Mouse (Mus musculus): ENCODE data around the gene Tmem266. TPM values are rescaled to one million over a fixed set of nuclear protein-coding genes. Genes with fewer than 3 reads are reported as not detected.

Gene Tmem266
- polyA plus RNA-seq, 1 experiment from 2014 or later, result 0.20 TPM

DNA sequence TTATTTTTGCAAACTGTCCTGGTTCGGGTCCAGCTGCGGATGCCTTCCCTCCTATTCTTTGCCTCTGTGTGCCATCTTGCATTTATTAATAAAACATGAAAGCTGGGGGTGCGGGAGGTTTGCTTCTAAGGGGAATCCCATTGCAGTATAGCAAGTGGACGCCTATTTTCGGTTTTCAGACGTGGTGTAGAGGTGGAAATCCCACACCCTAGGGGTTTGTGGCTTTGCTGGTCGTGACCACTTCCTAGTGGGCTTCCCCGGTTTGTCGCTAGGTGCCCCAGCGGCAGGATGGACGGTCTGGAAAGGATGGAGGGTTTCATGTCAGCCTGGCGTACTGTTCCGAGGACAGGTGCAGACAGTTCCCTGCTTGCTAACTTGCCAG, 512 bp downstream of the Tmem266 start:
- H3K9ac ChIP-seq (ENCODE audit: low read length), result peak overlapping the region; percentile 79
- no peak overlapping the region for H3K27ac ChIP-seq (ENCODE audit: low read length)
- peaks cover 31% of the 10 kb centered on the region for H3K27me3 ChIP-seq (ENCODE audit: control insufficient read depth, insufficient read depth, low read depth, low read length)
- H3K4me2 ChIP-seq (ENCODE audit: low read depth, low read length), result peak overlapping the region; percentile 96
- H3K9me3 ChIP-seq (ENCODE audit: control insufficient read depth, low read length), result no peaks in the 10 kb centered on the region
- peak overlapping the region; percentile 77 for H3K4me3 ChIP-seq (ENCODE audit: low read length)
- 3% methylated on average over 13 of the region's 13 CpGs for WGBS
- no peak for ATAC-seq (ENCODE audit: low read depth)
- no peaks in the 10 kb centered on the region for H3K36me3 ChIP-seq (ENCODE audit: control insufficient read depth, insufficient read depth, low read length)
- peaks cover 5% of the 10 kb centered on the region for H3K4me1 ChIP-seq (replicated peaks; ENCODE audit: control insufficient read depth, insufficient read depth, low read length)

- Histone ChIP-seq H3K4me3 (ENCODE audit: low read length) (no peak overlapping the region), H3K36me3 (ENCODE audit: control insufficient read depth, insufficient read depth, low read length) (no peaks in the 10 kb centered on the region), H3K27ac (ENCODE audit: low read length) (no peak overlapping the region), H3K27me3 (ENCODE audit: control insufficient read depth, insufficient read depth, low read depth, low read length) (peaks cover 31% of the 10 kb centered on the region), H3K4me2 (ENCODE audit: low read depth, low read length) (no peak overlapping the region), H3K9ac (ENCODE audit: low read length) (no peak overlapping the region), H3K9me3 (ENCODE audit: control insufficient read depth, low read length) (no peaks in the 10 kb centered on the region), H3K4me1 (replicated peaks; ENCODE audit: control insufficient read depth, insufficient read depth, low read length) (peaks cover 8% of the 10 kb centered on the region)
- no peak for ATAC-seq (ENCODE audit: low read depth)
- WGBS, result 31% methylated on average over 14 of the region's 14 CpGs
Measured at GRCm38 (mm10) chr9:55328151-55328918, 1.6 kb downstream of the Tmem266 start.

DNA sequence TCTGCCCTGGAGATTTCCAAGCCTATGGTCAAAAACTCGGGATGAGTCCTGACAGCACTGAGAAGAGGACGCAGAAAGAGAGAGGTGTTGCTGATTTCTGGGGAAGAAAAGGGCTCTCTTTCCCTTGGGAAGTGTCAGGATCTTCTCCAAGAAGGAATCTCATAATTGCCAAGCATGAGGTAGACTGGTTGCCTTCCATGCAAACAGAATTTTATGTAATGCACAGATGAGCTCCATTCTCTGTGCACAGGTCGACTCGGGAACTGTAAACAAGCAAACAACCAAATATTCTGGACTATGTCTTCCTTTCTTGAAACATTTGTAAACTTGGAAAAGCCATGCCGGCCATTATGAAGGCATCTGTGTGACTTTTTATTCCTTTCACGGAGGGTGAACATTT, 2.7 kb downstream of the Tmem266 start:
- H3K4me1 ChIP-seq (replicated peaks; ENCODE audit: control insufficient read depth, insufficient read depth, low read length), result peaks cover 8% of the 10 kb centered on the region
- H3K9me3 ChIP-seq (ENCODE audit: control insufficient read depth, low read length), result no peaks in the 10 kb centered on the region
- WGBS, result 72% methylated on average over 6 of the region's 6 CpGs
- no peak overlapping the region for H3K4me2 ChIP-seq (ENCODE audit: low read depth, low read length)
- H3K36me3 ChIP-seq (ENCODE audit: control insufficient read depth, insufficient read depth, low read length), result no peaks in the 10 kb centered on the region
- H3K27me3 ChIP-seq (ENCODE audit: control insufficient read depth, insufficient read depth, low read depth, low read length), result peaks cover 27% of the 10 kb centered on the region
- H3K27ac ChIP-seq (ENCODE audit: low read length), result no peak overlapping the region
- no peak for ATAC-seq (ENCODE audit: low read depth)
- H3K4me3 ChIP-seq (ENCODE audit: low read length), result no peak overlapping the region
- H3K9ac ChIP-seq (ENCODE audit: low read length), result no peak overlapping the region

- Histone ChIP-seq H3K4me3 (ENCODE audit: low read length) (no peak overlapping the region), H3K9me3 (ENCODE audit: control insufficient read depth, low read length) (no peaks in the 10 kb centered on the region), H3K4me2 (ENCODE audit: low read depth, low read length) (no peak overlapping the region), H3K27me3 (ENCODE audit: control insufficient read depth, insufficient read depth, low read depth, low read length) (peaks cover 15% of the 10 kb centered on the region), H3K4me1 (replicated peaks; ENCODE audit: control insufficient read depth, insufficient read depth, low read length) (peaks cover 3% of the 10 kb centered on the region; the same call in 1 of the 2 replicates), H3K36me3 (ENCODE audit: control insufficient read depth, insufficient read depth, low read length) (no peaks in the 10 kb centered on the region), H3K27ac (ENCODE audit: low read length) (no peak overlapping the region), H3K9ac (ENCODE audit: low read length) (no peak overlapping the region)
- ATAC-seq (ENCODE audit: low read depth), result no peak
- 31% methylated on average over 5 of the region's 5 CpGs for WGBS
Measured at GRCm38 (mm10) chr9:55332476-55332875, 5.8 kb downstream of the Tmem266 start.

DNA sequence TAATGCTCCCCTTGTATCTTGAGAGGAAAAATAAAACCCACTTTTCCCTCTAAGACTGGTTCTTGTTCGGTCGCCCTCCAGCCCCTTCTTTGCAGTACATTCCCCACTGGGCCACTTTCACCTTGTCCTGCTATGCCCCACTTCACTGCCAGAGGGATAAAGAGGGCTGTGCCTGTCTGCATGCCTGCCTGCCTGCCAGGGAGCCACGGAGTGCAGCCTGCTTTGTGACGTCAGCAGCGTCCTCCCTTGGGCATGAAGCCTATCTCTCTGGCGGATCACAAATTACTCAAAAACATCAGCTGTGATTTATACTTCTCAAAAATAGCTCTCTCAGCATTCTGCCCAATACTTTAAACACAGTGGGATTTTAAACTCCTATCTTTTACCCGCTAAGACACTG, 6.2 kb downstream of the Tmem266 start:
- no peak overlapping the region for H3K9ac ChIP-seq (ENCODE audit: low read length)
- no peak overlapping the region for H3K4me2 ChIP-seq (ENCODE audit: low read depth, low read length)
- 24% methylated on average over 7 of the region's 7 CpGs for WGBS
- 0 out of 2 replicates have a peak, but pooled peaks have one; percentile 54 for ATAC-seq (ENCODE audit: low read depth)
- H3K27ac ChIP-seq (ENCODE audit: low read length), result no peak overlapping the region
- H3K4me1 ChIP-seq (replicated peaks; ENCODE audit: control insufficient read depth, insufficient read depth, low read length), result peaks cover 3% of the 10 kb centered on the region; the same call in 1 of the 2 replicates
- H3K27me3 ChIP-seq (ENCODE audit: control insufficient read depth, insufficient read depth, low read depth, low read length), result peaks cover 10% of the 10 kb centered on the region
- H3K36me3 ChIP-seq (ENCODE audit: control insufficient read depth, insufficient read depth, low read length), result no peaks in the 10 kb centered on the region
- H3K4me3 ChIP-seq (ENCODE audit: low read length), result no peak overlapping the region
- H3K9me3 ChIP-seq (ENCODE audit: control insufficient read depth, low read length), result peaks cover 3% of the 10 kb centered on the region; the same call in 1 of the 2 replicates

- H3K27ac ChIP-seq (ENCODE audit: low read length), result no peak overlapping the region
- 69% methylated on average over 7 of the region's 7 CpGs for WGBS
- H3K27me3 ChIP-seq (ENCODE audit: control insufficient read depth, insufficient read depth, low read depth, low read length), result no peaks in the 10 kb centered on the region
- H3K4me3 ChIP-seq (ENCODE audit: low read length), result no peak overlapping the region
- H3K9ac ChIP-seq (ENCODE audit: low read length), result no peak overlapping the region
- no peaks in the 10 kb centered on the region for H3K9me3 ChIP-seq (ENCODE audit: control insufficient read depth, low read length)
- ATAC-seq (ENCODE audit: low read depth), result no peak
- no peaks in the 10 kb centered on the region for H3K36me3 ChIP-seq (ENCODE audit: control insufficient read depth, insufficient read depth, low read length)
- no peaks in the 10 kb centered on the region for H3K4me1 ChIP-seq (replicated peaks; ENCODE audit: control insufficient read depth, insufficient read depth, low read length)
- no peak overlapping the region for H3K4me2 ChIP-seq (ENCODE audit: low read depth, low read length)
Measured at GRCm38 (mm10) chr9:55344165-55344564, 17.5 kb downstream of the Tmem266 start.

DNA sequence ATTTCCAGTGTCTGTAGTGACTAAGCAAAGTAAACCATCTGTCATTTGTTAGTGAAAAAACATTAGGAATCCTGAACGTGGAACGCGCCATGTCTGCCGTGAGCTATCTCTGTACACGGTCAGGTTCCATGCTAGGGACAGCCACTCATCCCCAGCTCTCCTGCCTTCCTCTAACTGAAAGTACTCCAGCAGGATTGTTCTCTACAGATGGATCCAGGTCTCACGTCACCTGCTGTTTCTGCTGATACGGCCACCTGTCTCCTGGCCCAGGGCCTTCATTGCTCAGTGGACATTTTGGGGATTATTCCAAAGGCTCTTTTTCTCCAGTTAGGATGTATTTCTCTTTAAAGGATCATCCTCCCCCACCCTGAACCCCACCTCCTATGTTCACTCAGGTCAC, 18.6 kb downstream of the Tmem266 start:
- Histone ChIP-seq H3K27ac (ENCODE audit: low read length) (no peak overlapping the region), H3K4me3 (ENCODE audit: low read length) (no peak overlapping the region), H3K36me3 (ENCODE audit: control insufficient read depth, insufficient read depth, low read length) (no peaks in the 10 kb centered on the region), H3K9ac (ENCODE audit: low read length) (no peak overlapping the region), H3K4me1 (replicated peaks; ENCODE audit: control insufficient read depth, insufficient read depth, low read length) (no peaks in the 10 kb centered on the region), H3K4me2 (ENCODE audit: low read depth, low read length) (no peak overlapping the region), H3K27me3 (ENCODE audit: control insufficient read depth, insufficient read depth, low read depth, low read length) (no peaks in the 10 kb centered on the region), H3K9me3 (ENCODE audit: control insufficient read depth, low read length) (no peaks in the 10 kb centered on the region)
- 88% methylated on average over 7 of the region's 7 CpGs for WGBS
- ATAC-seq (ENCODE audit: low read depth), result no peak

DNA sequence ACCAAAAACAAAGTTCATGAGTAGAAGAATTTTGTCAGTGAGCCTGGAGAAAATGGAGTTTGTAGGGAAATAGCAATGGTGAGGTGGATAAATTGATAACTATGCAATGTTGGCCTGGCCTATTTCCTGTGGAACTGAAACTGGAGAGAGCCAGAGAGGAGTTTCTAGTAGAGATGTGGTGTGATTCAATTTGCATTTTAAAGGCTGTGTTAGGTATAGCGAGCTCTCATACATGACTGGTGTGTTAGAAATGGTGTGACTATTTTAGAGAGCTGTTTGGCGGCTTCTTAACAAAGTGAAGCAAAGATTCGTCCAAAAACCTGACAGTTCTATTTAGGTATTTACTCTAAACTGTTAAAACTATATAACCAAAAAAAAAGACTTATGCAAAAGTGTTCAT, 22.0 kb downstream of the Tmem266 start:
- Histone ChIP-seq H3K9ac (ENCODE audit: low read length) (no peak overlapping the region), H3K27ac (ENCODE audit: low read length) (no peak overlapping the region), H3K4me1 (replicated peaks; ENCODE audit: control insufficient read depth, insufficient read depth, low read length) (no peaks in the 10 kb centered on the region), H3K4me3 (ENCODE audit: low read length) (no peak overlapping the region), H3K36me3 (ENCODE audit: control insufficient read depth, insufficient read depth, low read length) (no peaks in the 10 kb centered on the region), H3K4me2 (ENCODE audit: low read depth, low read length) (no peak overlapping the region), H3K27me3 (ENCODE audit: control insufficient read depth, insufficient read depth, low read depth, low read length) (no peaks in the 10 kb centered on the region), H3K9me3 (ENCODE audit: control insufficient read depth, low read length) (no peaks in the 10 kb centered on the region)
- WGBS, result 68% methylated on average over 3 of the region's 3 CpGs
- ATAC-seq (ENCODE audit: low read depth), result no peak

GRCm38 (mm10) chr9:55354686-55355085, 28.0 kb downstream of the Tmem266 start:
- Histone ChIP-seq H3K4me1 (replicated peaks; ENCODE audit: control insufficient read depth, insufficient read depth, low read length) (no peaks in the 10 kb centered on the region), H3K9me3 (ENCODE audit: control insufficient read depth, low read length) (no peaks in the 10 kb centered on the region), H3K27ac (ENCODE audit: low read length) (no peak overlapping the region), H3K9ac (ENCODE audit: low read length) (no peak overlapping the region), H3K27me3 (ENCODE audit: control insufficient read depth, insufficient read depth, low read depth, low read length) (no peaks in the 10 kb centered on the region), H3K4me2 (ENCODE audit: low read depth, low read length) (no peak overlapping the region), H3K4me3 (ENCODE audit: low read length) (no peak overlapping the region), H3K36me3 (ENCODE audit: control insufficient read depth, insufficient read depth, low read length) (no peaks in the 10 kb centered on the region)
- 49% methylated on average over 3 of the region's 3 CpGs for WGBS
- no peak for ATAC-seq (ENCODE audit: low read depth)

Measured in lung, embryonic 16.5 days (tissue).